Mouse (Mus musculus) stomach, postnatal 0 days (tissue): ENCODE data around the gene Mrpl44.

ENCODE experiments used
- CTCF ChIP-seq: IDR thresholded peaks from 2 replicates; pipeline ENCODE4 v1.5.1; 2016; ENCODE audit warnings: antibody characterized with exemption, low read depth, mild to moderate bottlenecking, moderate library complexity
- EP300 ChIP-seq: optimal IDR thresholded peaks from 2 replicates; pipeline ENCODE3; 2016; ENCODE audit warnings: antibody characterized with exemption

- no peak for TF ChIP-seq CTCF
- TF ChIP-seq EP300: no peak
Measured at GRCm38 (mm10) chr1:79739726-79740125, 36.1 kb upstream of the Mrpl44 start.
